Mouse (Mus musculus): ENCODE data around the gene Fbxw5.

DNA sequence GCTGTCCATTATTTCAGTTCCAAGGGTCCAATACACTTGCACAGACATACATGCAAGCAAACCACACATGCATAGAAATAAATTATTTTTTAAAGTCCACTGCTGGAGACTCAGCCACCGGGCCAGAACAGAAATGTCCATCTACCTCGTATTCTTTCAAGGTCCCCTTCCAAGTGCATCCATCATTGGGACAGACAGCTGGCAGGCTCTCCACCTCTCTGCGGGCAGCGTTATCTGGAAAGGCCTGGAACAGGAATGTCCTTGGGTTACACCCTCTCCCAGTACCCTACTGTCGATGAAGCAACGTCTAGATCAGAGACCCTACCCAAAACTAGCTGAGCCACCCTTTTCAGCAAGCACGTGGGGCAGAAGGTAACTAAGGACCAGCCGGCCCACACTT, 36.0 kb downstream of the Fbxw5 start:
- no peak for TF ChIP-seq CTCF (IDR thresholded peaks at IDR 0.05; ENCODE audit: control insufficient read depth, insufficient read depth, low read length)
- TF ChIP-seq POLR2A (IDR thresholded peaks at IDR 0.05; ENCODE audit: borderline replicate concordance, control insufficient read depth, low read depth, low read length), result no peak

Data from bone marrow, adult 2 months (tissue).